Mouse (Mus musculus): ENCODE measurements around the gene Cacna2d2. TPM values are rescaled to one million over a fixed set of nuclear protein-coding genes. Genes with fewer than 3 reads are reported as not detected.

Gene Cacna2d2
- polyA plus RNA-seq, 1 experiment from 2014 or later, result 0.35 TPM

- DNase-seq (ENCODE audit: low spot score), result no peak
These were observed 177.1 kb downstream of the Cacna2d2 start, which contains the start of gene Hyal1 for GRCm38 (mm10) chr9:107576357-107577107. Gene Hyal1, plus strand, starts transcription at chr9:107576927.

DNA sequence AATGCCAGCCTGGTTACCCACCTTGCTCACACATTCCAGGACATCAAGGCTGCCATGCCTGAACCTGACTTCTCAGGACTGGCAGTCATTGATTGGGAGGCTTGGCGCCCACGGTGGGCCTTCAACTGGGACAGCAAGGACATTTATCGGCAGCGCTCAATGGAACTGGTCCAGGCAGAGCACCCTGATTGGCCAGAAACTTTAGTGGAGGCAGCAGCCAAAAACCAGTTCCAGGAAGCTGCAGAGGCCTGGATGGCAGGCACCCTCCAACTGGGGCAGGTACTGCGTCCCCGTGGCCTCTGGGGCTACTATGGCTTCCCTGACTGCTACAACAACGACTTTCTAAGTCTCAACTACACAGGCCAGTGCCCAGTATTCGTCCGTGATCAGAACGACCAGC lies 178.5 kb downstream of the Cacna2d2 start:
- no peak for DNase-seq (ENCODE audit: low spot score)

DNA sequence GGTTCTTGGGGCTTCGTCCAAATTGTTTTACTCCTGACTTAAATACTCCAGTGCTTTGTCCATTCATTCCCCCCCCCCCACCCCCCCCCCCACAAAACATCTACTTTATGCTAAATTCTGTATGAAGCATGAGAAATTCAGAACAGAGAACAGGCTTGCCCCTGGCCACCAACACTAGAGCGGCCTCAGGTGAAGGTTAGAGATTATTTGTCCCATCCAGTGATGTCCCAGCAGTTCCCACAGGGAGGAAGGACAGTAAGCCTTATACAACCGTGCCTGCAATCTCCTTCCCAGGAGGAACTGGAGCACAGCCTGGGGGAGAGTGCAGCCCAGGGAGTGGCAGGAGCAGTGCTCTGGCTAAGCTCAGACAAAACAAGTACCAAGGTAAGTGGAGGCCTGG lies 179.2 kb downstream of the Cacna2d2 start, which contains the start of gene Naa80:
Gene Naa80 (plus strand): TSS at position 301 of the 400 bp plus-strand sequence.
- DNase-seq (ENCODE audit: low spot score), result no peak

Other genes with a start within 250 kb of the Cacna2d2 start
- gene Dock3, start 167.7 kb upstream of the Cacna2d2 start, polyA plus RNA-seq (2015; fragmentation: Nextera tagmentation; extraction: Ambion mirVana), result 0.01 and 0.27 TPM in 2 replicates
- gene Mapkapk3, start 109.7 kb upstream of the Cacna2d2 start, polyA plus RNA-seq (2015; fragmentation: Nextera tagmentation; extraction: Ambion mirVana), result 21.9 and 22.5 TPM in 2 replicates
- gene Cish, start 103.6 kb upstream of the Cacna2d2 start, polyA plus RNA-seq (2015; fragmentation: Nextera tagmentation; extraction: Ambion mirVana), result 12.9 and 20.3 TPM in 2 replicates
- gene Hemk1, start 61.3 kb upstream of the Cacna2d2 start, polyA plus RNA-seq (2015; fragmentation: Nextera tagmentation; extraction: Ambion mirVana), result 5.7 and 6.2 TPM in 2 replicates
- gene 6430571L13Rik, start 59.0 kb upstream of the Cacna2d2 start, polyA plus RNA-seq (2015; fragmentation: Nextera tagmentation; extraction: Ambion mirVana), result 0.42 and 0.51 TPM in 2 replicates
- 35.0 and 37.1 TPM in 2 replicates for gene Tmem115, start 134.3 kb downstream of the Cacna2d2 start, polyA plus RNA-seq (2015; fragmentation: Nextera tagmentation; extraction: Ambion mirVana)
- gene Cyb561d2, start 142.6 kb downstream of the Cacna2d2 start, polyA plus RNA-seq (2015; fragmentation: Nextera tagmentation; extraction: Ambion mirVana), result 48.5 and 49.8 TPM in 2 replicates
- 47.2 and 48.4 TPM in 2 replicates for gene Nprl2, start 142.6 kb downstream of the Cacna2d2 start, polyA plus RNA-seq (2015; fragmentation: Nextera tagmentation; extraction: Ambion mirVana)
- gene Zmynd10, start 147.7 kb downstream of the Cacna2d2 start, polyA plus RNA-seq (2015; fragmentation: Nextera tagmentation; extraction: Ambion mirVana), result 0.89 and 1.5 TPM in 2 replicates
- gene Rassf1, start 151.9 kb downstream of the Cacna2d2 start, polyA plus RNA-seq (2015; fragmentation: Nextera tagmentation; extraction: Ambion mirVana), result 52.1 and 56.2 TPM in 2 replicates
- 56.7 and 57.8 TPM in 2 replicates for gene Tusc2, start 163.6 kb downstream of the Cacna2d2 start, polyA plus RNA-seq (2015; fragmentation: Nextera tagmentation; extraction: Ambion mirVana)
- gene Hyal2, start 168.3 kb downstream of the Cacna2d2 start, polyA plus RNA-seq (2015; fragmentation: Nextera tagmentation; extraction: Ambion mirVana), result 31.0 and 31.3 TPM in 2 replicates
- gene Hyal1, start 177.3 kb downstream of the Cacna2d2 start, polyA plus RNA-seq (2015; fragmentation: Nextera tagmentation; extraction: Ambion mirVana), result 6.1 and 9.0 TPM in 2 replicates
- 18.4 and 23.1 TPM in 2 replicates for gene Naa80, start 179.3 kb downstream of the Cacna2d2 start, polyA plus RNA-seq (2015; fragmentation: Nextera tagmentation; extraction: Ambion mirVana)
- 0.90 and 1.2 TPM in 2 replicates for gene Hyal3, start 181.2 kb downstream of the Cacna2d2 start, polyA plus RNA-seq (2015; fragmentation: Nextera tagmentation; extraction: Ambion mirVana)
- 43.6 and 48.7 TPM in 2 replicates for gene Ifrd2, start 188.0 kb downstream of the Cacna2d2 start, polyA plus RNA-seq (2015; fragmentation: Nextera tagmentation; extraction: Ambion mirVana)
- gene Sema3b, start 209.6 kb downstream of the Cacna2d2 start, polyA plus RNA-seq (2015; fragmentation: Nextera tagmentation; extraction: Ambion mirVana), result 1.4 and 1.8 TPM in 2 replicates
- gene Gnai2, start 235.8 kb downstream of the Cacna2d2 start, polyA plus RNA-seq (2015; fragmentation: Nextera tagmentation; extraction: Ambion mirVana), result 466 and 479 TPM in 2 replicates